Comparison of ENCODE assay signal across 8 mouse cellular contexts in the genomic region with DNA sequence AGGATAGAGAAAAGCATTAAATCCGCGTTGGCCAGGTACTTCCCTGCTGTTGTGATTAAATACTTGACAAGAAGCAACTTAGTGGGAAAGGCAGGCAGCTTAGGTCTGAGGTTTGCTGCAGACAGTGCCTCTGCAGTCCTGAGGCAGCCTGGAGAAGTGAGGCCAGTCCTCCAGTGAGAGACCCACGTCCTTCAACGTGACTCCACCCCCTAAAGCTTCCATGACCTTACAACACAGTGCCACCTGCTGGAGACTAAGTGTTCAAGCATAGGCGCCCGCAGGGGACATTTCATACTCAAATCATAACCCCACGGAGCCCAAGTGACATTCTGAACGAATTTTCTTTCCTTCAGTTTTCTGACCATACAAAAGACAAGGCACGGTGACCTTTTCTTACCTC.
DNase-seq lines count a peak whose midpoint lies in the region; ATAC-seq lines count a peak whose summit lies in the region.

No protein-coding gene starts in this region.

- H3K9me3 ChIP-seq in intestine, embryonic 16.5 days (ENCODE audit: control insufficient read depth, low read length): no peaks in the 10 kb centered on the region
- no peaks in the 10 kb centered on the region for H3K9me3 ChIP-seq in intestine, embryonic 15.5 days
- 0 out of 2 replicates have a peak, but pooled peaks cover 4% of the 10 kb centered on the region for H3K9me3 ChIP-seq in limb, embryonic 12.5 days
- no peaks in the 10 kb centered on the region for H3K9me3 ChIP-seq in midbrain, embryonic 16.5 days (replicated peaks; ENCODE audit: control insufficient read depth, low read length, poor library complexity, severe bottlenecking)

- H3K36me3 ChIP-seq in intestine, embryonic 16.5 days (ENCODE audit: control insufficient read depth, insufficient read depth, low read length): no peaks in the 10 kb centered on the region
- no peaks in the 10 kb centered on the region for H3K36me3 ChIP-seq in intestine, embryonic 15.5 days
- no peaks in the 10 kb centered on the region for H3K36me3 ChIP-seq in limb, embryonic 12.5 days
- no peaks in the 10 kb centered on the region for H3K36me3 ChIP-seq in midbrain, embryonic 16.5 days (ENCODE audit: control insufficient read depth, insufficient read depth, low read length)

- no peaks in the 10 kb centered on the region for H3K27me3 ChIP-seq in intestine, embryonic 16.5 days (replicated peaks; ENCODE audit: control insufficient read depth, insufficient read depth, low read length)
- H3K27me3 ChIP-seq in intestine, embryonic 15.5 days (replicated peaks): no peaks in the 10 kb centered on the region
- no peaks in the 10 kb centered on the region for H3K27me3 ChIP-seq in limb, embryonic 12.5 days
- no peaks in the 10 kb centered on the region for H3K27me3 ChIP-seq in midbrain, embryonic 16.5 days (ENCODE audit: control insufficient read depth, insufficient read depth, low read depth, low read length)

- DNase-seq in adrenal gland, postnatal 14 days: peak; percentile 81
- peak; percentile 58 for DNase-seq in embryo, embryonic 9.5 days (ENCODE audit: extremely low spot score)
- DNase-seq in heart, postnatal 10 days: peak; percentile 75 to 80
- DNase-seq in thymus, postnatal 4 days: peak; percentile 48

- peak; percentile 53; the same call in 1 of the 2 replicates for ATAC-seq in intestine, embryonic 16.5 days
- ATAC-seq in intestine, embryonic 15.5 days: no peak
- ATAC-seq in limb, embryonic 12.5 days (ENCODE audit: insufficient number of reproducible peaks, insufficient read depth, low FRiP score, low TSS enrichment, low read depth): peak; percentile 76; the same call in 1 of the 2 replicates
- 0 out of 2 replicates have a peak, but pooled peaks have one; percentile 50 for ATAC-seq in midbrain, embryonic 16.5 days

- no peaks in the 10 kb centered on the region for H3K4me1 ChIP-seq in intestine, embryonic 16.5 days (ENCODE audit: control insufficient read depth, insufficient read depth, low read length)
- H3K4me1 ChIP-seq in intestine, embryonic 15.5 days (replicated peaks): no peaks in the 10 kb centered on the region
- H3K4me1 ChIP-seq in limb, embryonic 12.5 days (replicated peaks): 0 out of 2 replicates have a peak, but pooled peaks cover 9% of the 10 kb centered on the region
- peaks cover 25% of the 10 kb centered on the region for H3K4me1 ChIP-seq in midbrain, embryonic 16.5 days (ENCODE audit: control insufficient read depth, insufficient read depth, low read length)

- H3K4me3 ChIP-seq in intestine, embryonic 16.5 days (ENCODE audit: low read length): no peak overlapping the region
- no peak overlapping the region for H3K4me3 ChIP-seq in intestine, embryonic 15.5 days (replicated peaks)
- no peak overlapping the region for H3K4me3 ChIP-seq in limb, embryonic 12.5 days (replicated peaks)
- H3K4me3 ChIP-seq in midbrain, embryonic 16.5 days (ENCODE audit: low read depth, low read length): no peak overlapping the region

- H3K4me2 ChIP-seq in intestine, embryonic 16.5 days (ENCODE audit: low read depth, low read length): no peak overlapping the region
- no peak overlapping the region for H3K4me2 ChIP-seq in intestine, embryonic 15.5 days (replicated peaks)
- no peak overlapping the region for H3K4me2 ChIP-seq in limb, embryonic 12.5 days
- H3K4me2 ChIP-seq in midbrain, embryonic 16.5 days (ENCODE audit: low read length): no peak overlapping the region

- 44% methylated on average over 9 of the region's 9 CpGs for WGBS in intestine, embryonic 16.5 days
- 44% methylated on average over 9 of the region's 9 CpGs for WGBS in intestine, embryonic 15.5 days
- WGBS in limb, embryonic 12.5 days: 35% methylated on average over 9 of the region's 9 CpGs
- WGBS in midbrain, embryonic 16.5 days: 31% methylated on average over 9 of the region's 9 CpGs

- H3K27ac ChIP-seq in intestine, embryonic 16.5 days (ENCODE audit: low read length): no peak overlapping the region
- H3K27ac ChIP-seq in intestine, embryonic 15.5 days: no peak overlapping the region
- no peak overlapping the region for H3K27ac ChIP-seq in limb, embryonic 12.5 days
- no peak overlapping the region for H3K27ac ChIP-seq in midbrain, embryonic 16.5 days (ENCODE audit: low read length)

- intact Hi-C loops in heart, postnatal 10 days (cut with DNase I): loop anchor here (2.0 kb wide), 1 partner anchor 130 kb away; no protein-coding TSS in a partner anchor

- no peak overlapping the region for H3K9ac ChIP-seq in intestine, embryonic 16.5 days (ENCODE audit: low read depth, low read length)
- no peak overlapping the region for H3K9ac ChIP-seq in intestine, embryonic 15.5 days
- no peak overlapping the region for H3K9ac ChIP-seq in limb, embryonic 12.5 days (replicated peaks)
- H3K9ac ChIP-seq in midbrain, embryonic 16.5 days (ENCODE audit: low read depth, low read length): no peak overlapping the region
